Mouse (Mus musculus) limb, embryonic 15.5 days (tissue): ENCODE measurements around the gene Sc5d. TPM values are rescaled to one million over a fixed set of nuclear protein-coding genes. Genes with fewer than 3 reads are reported as not detected.

Experiments used
- ATAC-seq: fragments of 200-750 bp; cut with Nextera tagmentation; 2 replicates; pipeline ENCODE4 v1.8.0; 2017; ENCODE audit warnings: low read depth, moderate TSS enrichment; ENCODE audit not compliant: insufficient number of reproducible peaks, low FRiP score, low TSS enrichment
- H3K27ac ChIP-seq: fragments of 300-500 bp; sonication (generic); 2 replicates; pipeline ENCODE4 v1.5.1; 2015; ENCODE audit warnings: moderate library complexity, mild to moderate bottlenecking, inconsistent platforms
- H3K27me3 ChIP-seq: fragments of 300-500 bp; sonication (generic); 2 replicates; pipeline ENCODE4 v1.6.1; 2015; ENCODE audit warnings: inconsistent platforms
- H3K36me3 ChIP-seq: fragments of 300-500 bp; sonication (generic); 2 replicates; pipeline ENCODE4 v1.6.1; 2015; ENCODE audit warnings: inconsistent platforms
- H3K4me1 ChIP-seq: fragments of 300-500 bp; sonication (generic); 2 replicates; pipeline ENCODE4 v1.6.1; 2015; ENCODE audit warnings: inconsistent platforms
- H3K4me2 ChIP-seq: fragments of 300-500 bp; sonication (generic); 2 replicates; pipeline ENCODE4 v1.6.1; 2015; ENCODE audit warnings: mild to moderate bottlenecking, inconsistent platforms
- H3K4me3 ChIP-seq: fragments of 300-500 bp; sonication (generic); 2 replicates; pipeline ENCODE4 v1.5.1; 2015; ENCODE audit warnings: mild to moderate bottlenecking, inconsistent platforms
- H3K9ac ChIP-seq: fragments of 300-500 bp; sonication (generic); 2 replicates; pipeline ENCODE4 v1.6.1; 2015; ENCODE audit warnings: inconsistent platforms
- H3K9me3 ChIP-seq: fragments of 300-500 bp; sonication (generic); 2 replicates; pipeline ENCODE4 v1.6.1; 2016; ENCODE audit warnings: inconsistent platforms
- WGBS: fragments of 180-500 bp; shearing (Covaris S2); methylation state at CpG from one replicate; pipeline ENCODE4 v1.1.7; 2015; 5-methylcytosine and 5-hydroxymethylcytosine counted together
- polyA plus RNA-seq: library from polyadenylated mRNA; unstranded; fragments of >200 nt; fragmentation: Nextera tagmentation; extraction: Ambion mirVana; gene quantifications from 2 replicates; pipeline ENCODE4 v1.2.1, GENCODE M21; 2015

Gene Sc5d
- polyA plus RNA-seq, 1 experiment from 2014 or later: 54.1 TPM

- Histone ChIP-seq H3K4me3 (no peak overlapping the region), H3K27ac (no peak overlapping the region), H3K9me3 (no peaks in the 10 kb centered on the region), H3K4me1 (no peaks in the 10 kb centered on the region), H3K9ac (no peak overlapping the region), H3K4me2 (no peak overlapping the region), H3K36me3 (no peaks in the 10 kb centered on the region), H3K27me3 (no peaks in the 10 kb centered on the region)
- ATAC-seq: no peak
- 59% methylated on average over 13 of the region's 13 CpGs for whole genome bisulfite sequencing
Measured at GRCm38 (mm10) chr9:42275027-42275760, 11.1 kb upstream of the Sc5d start.

GRCm38 (mm10) chr9:42273682-42274296, 9.7 kb upstream of the Sc5d start:
- Histone ChIP-seq H3K9me3 (no peaks in the 10 kb centered on the region), H3K36me3 (no peaks in the 10 kb centered on the region), H3K4me2 (no peak overlapping the region), H3K27me3 (no peaks in the 10 kb centered on the region), H3K9ac (no peak overlapping the region), H3K4me1 (no peaks in the 10 kb centered on the region), H3K4me3 (no peak overlapping the region), H3K27ac (no peak overlapping the region)
- no peak for ATAC-seq
- WGBS: 88% methylated on average over 6 of the region's 6 CpGs

DNA sequence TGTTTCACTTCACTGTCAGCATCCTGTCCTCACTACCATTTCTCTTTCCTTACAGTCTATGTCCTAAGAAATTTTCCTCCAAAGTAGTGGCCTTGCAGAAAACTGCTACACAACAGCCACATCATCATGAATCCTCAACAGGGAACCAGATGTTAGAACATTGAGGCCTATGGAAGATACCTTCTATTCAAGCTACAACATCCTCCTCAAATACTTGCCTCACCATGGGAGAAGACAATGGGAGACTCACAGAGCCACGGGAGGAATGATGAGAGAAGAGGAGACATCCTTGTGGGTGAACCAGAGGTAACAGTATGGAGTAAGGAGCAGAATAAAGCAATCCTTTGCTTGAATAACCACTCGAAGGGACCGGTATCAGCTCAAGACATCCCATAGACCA, 9.1 kb upstream of the Sc5d start:
- ATAC-seq: no peak
- Histone ChIP-seq H3K27me3 (no peaks in the 10 kb centered on the region), H3K27ac (no peak overlapping the region), H3K4me3 (no peak overlapping the region), H3K4me1 (no peaks in the 10 kb centered on the region), H3K4me2 (no peak overlapping the region), H3K36me3 (no peaks in the 10 kb centered on the region), H3K9ac (no peak overlapping the region), H3K9me3 (no peaks in the 10 kb centered on the region)
- 74% methylated on average over 3 of the region's 3 CpGs for WGBS

GRCm38 (mm10) chr9:42272690-42273089, 8.6 kb upstream of the Sc5d start:
- H3K36me3 ChIP-seq: no peaks in the 10 kb centered on the region
- 39% methylated on average over 4 of the region's 4 CpGs for WGBS
- H3K27ac ChIP-seq: no peak overlapping the region

DNA sequence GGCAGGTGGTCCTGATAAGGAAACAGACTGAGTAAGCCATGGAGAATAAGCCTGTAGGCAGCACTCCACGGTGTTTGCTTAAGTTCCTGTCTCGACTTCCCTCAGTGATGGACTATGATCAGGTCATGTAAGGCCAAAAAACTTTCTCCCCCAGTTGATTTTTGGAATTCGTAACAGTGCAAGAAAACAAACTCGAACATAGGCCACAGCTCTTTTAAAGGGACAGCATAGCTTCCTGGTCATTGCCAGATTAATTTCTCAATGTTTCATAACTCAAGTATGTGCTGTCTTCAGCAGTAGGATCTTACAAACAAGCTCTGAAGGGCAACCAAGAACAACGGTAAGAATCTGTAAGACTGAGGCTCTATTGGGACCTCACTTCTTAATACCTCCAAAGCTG, 7.4 kb upstream of the Sc5d start:
- Histone ChIP-seq H3K9me3 (no peaks in the 10 kb centered on the region), H3K4me2 (no peak overlapping the region), H3K4me3 (no peak overlapping the region), H3K36me3 (no peaks in the 10 kb centered on the region), H3K9ac (no peak overlapping the region), H3K27me3 (no peaks in the 10 kb centered on the region), H3K27ac (no peak overlapping the region), H3K4me1 (no peaks in the 10 kb centered on the region)
- 87% methylated on average over 5 of the region's 5 CpGs for WGBS
- ATAC-seq: no peak

More at GRCm38 (mm10) chr9:42272690-42273089, 8.6 kb upstream of the Sc5d start:
- H3K27me3 ChIP-seq: no peaks in the 10 kb centered on the region
- no peaks in the 10 kb centered on the region for H3K9me3 ChIP-seq
- ATAC-seq: no peak
- no peak overlapping the region for H3K4me2 ChIP-seq
- H3K4me1 ChIP-seq: no peaks in the 10 kb centered on the region
- no peak overlapping the region for H3K4me3 ChIP-seq
- no peak overlapping the region for H3K9ac ChIP-seq

- Histone ChIP-seq H3K9ac (no peak overlapping the region), H3K4me2 (no peak overlapping the region)
Measured at GRCm38 (mm10) chr9:42270617-42271016, 6.6 kb upstream of the Sc5d start.

DNA sequence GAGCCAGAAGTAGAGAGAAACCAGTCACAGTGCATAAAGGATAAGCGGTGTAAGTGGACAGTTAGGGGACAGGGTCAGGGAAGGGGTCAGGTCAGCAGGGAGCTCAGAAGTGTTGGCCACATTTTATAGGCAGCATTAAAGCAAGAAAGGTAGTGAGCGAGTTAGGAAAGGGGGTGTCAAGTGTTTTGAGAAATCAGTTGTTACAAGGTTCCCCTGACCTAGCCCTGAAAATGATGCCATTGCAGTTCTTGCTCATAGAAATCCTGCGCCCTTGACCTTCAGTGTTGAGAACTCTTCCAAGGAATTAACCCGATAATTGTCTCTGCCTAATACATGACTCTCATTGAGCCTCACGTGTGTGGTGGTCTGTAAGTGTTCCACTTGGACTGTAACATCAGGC, 6.0 kb upstream of the Sc5d start:
- H3K4me1 ChIP-seq: no peaks in the 10 kb centered on the region
- no peaks in the 10 kb centered on the region for H3K27me3 ChIP-seq
- no peak for ATAC-seq
- H3K27ac ChIP-seq: no peak overlapping the region
- H3K9me3 ChIP-seq: no peaks in the 10 kb centered on the region
- no peak overlapping the region for H3K4me2 ChIP-seq
- no peak overlapping the region for H3K9ac ChIP-seq
- 71% methylated on average over 5 of the region's 5 CpGs for WGBS
- no peaks in the 10 kb centered on the region for H3K36me3 ChIP-seq
- no peak overlapping the region for H3K4me3 ChIP-seq

More at GRCm38 (mm10) chr9:42270617-42271016, 6.6 kb upstream of the Sc5d start:
- H3K9me3 ChIP-seq: no peaks in the 10 kb centered on the region
- 90% methylated on average over 3 of the region's 3 CpGs for WGBS
- no peaks in the 10 kb centered on the region for H3K36me3 ChIP-seq
- no peak for ATAC-seq
- H3K27ac ChIP-seq: no peak overlapping the region
- H3K4me3 ChIP-seq: no peak overlapping the region
- no peaks in the 10 kb centered on the region for H3K27me3 ChIP-seq
- H3K4me1 ChIP-seq: no peaks in the 10 kb centered on the region

GRCm38 (mm10) chr9:42268371-42268770, 4.3 kb upstream of the Sc5d start:
- no peak for ATAC-seq
- H3K9ac ChIP-seq: no peak overlapping the region
- 82% methylated on average over 5 of the region's 5 CpGs for WGBS
- no peaks in the 10 kb centered on the region for H3K36me3 ChIP-seq
- no peaks in the 10 kb centered on the region for H3K27me3 ChIP-seq
- peaks cover 2% of the 10 kb centered on the region; the same call in 1 of the 2 replicates for H3K4me1 ChIP-seq
- no peak overlapping the region for H3K4me3 ChIP-seq
- no peak overlapping the region for H3K4me2 ChIP-seq
- no peak overlapping the region for H3K27ac ChIP-seq
- no peaks in the 10 kb centered on the region for H3K9me3 ChIP-seq

DNA sequence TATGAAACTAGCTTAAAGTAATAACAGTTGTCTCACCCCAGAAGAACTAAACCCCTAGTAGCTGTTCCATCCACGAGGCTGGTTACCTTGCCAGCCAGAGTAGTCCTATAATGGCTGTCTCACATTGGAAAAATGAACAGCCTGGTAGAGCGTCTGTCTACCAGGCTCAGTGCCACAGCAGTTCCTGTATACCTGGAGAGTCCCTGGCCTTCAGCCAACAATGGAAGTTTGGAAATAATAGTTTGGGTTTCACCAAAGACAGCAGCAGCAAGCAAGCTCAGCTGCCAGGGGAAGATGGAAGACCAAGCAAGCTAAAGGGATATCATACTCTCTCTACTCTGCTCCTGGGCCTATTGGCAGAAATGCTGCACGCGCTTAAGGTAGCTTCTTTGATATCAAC, 1.3 kb upstream of the Sc5d start:
- WGBS: 85% methylated on average over 4 of the region's 4 CpGs

GRCm38 (mm10) chr9:42263709-42264111, 346 bp downstream of the Sc5d start:
- ATAC-seq: peak; percentile 37; the same call in 1 of the 2 replicates
- Histone ChIP-seq H3K27me3 (no peaks in the 10 kb centered on the region), H3K4me3 (peak overlapping the region; percentile 70), H3K4me1 (peaks cover 5% of the 10 kb centered on the region), H3K4me2 (peak overlapping the region; percentile 73), H3K9me3 (no peaks in the 10 kb centered on the region), H3K9ac (peak overlapping the region; percentile 71), H3K36me3 (peaks cover 3% of the 10 kb centered on the region; the same call in 1 of the 2 replicates), H3K27ac (peak overlapping the region; percentile 80)
- WGBS: 0% methylated on average over 13 of the region's 18 CpGs

More for the DNA sequence above, 1.3 kb upstream of the Sc5d start:
- Histone ChIP-seq H3K9ac (no peak overlapping the region), H3K36me3 (no peaks in the 10 kb centered on the region), H3K4me3 (no peak overlapping the region), H3K9me3 (no peaks in the 10 kb centered on the region), H3K27ac (no peak overlapping the region), H3K4me1 (peaks cover 5% of the 10 kb centered on the region), H3K4me2 (no peak overlapping the region), H3K27me3 (no peaks in the 10 kb centered on the region)
- no peak for ATAC-seq

DNA sequence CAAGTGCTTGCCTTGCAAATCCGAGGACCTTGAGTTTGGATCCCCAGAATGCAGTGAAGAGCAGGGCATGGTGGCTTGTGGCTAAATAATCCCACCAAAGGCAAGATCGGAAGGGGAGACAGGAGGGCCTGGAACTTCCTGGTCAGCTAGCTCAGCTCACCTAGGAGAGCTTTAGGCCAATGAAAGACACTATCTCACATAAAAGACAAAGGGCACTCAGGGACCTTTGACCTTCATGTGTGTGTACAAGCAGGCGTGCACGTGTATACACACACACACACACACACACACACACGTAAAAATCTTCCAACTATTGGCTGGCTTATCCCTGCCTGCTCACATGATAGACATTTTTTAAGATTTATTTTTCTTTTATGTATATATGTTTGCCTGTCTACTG, 3.6 kb downstream of the Sc5d start:
- peaks cover 35% of the 10 kb centered on the region for H3K36me3 ChIP-seq
- WGBS: 89% methylated on average over 5 of the region's 5 CpGs

GRCm38 (mm10) chr9:42249112-42249511, 14.9 kb downstream of the Sc5d start:
- Histone ChIP-seq H3K9me3 (no peaks in the 10 kb centered on the region), H3K27me3 (no peaks in the 10 kb centered on the region), H3K4me1 (no peaks in the 10 kb centered on the region), H3K27ac (no peak overlapping the region), H3K4me2 (no peak overlapping the region), H3K4me3 (no peak overlapping the region), H3K9ac (no peak overlapping the region), H3K36me3 (peaks cover 11% of the 10 kb centered on the region)
- WGBS: 73% methylated on average over 6 of the region's 6 CpGs
- ATAC-seq: no peak

More for the DNA sequence above, 3.6 kb downstream of the Sc5d start:
- Histone ChIP-seq H3K4me2 (no peak overlapping the region), H3K27ac (no peak overlapping the region), H3K4me1 (peaks cover 5% of the 10 kb centered on the region), H3K9ac (no peak overlapping the region), H3K4me3 (no peak overlapping the region), H3K9me3 (no peaks in the 10 kb centered on the region), H3K27me3 (no peaks in the 10 kb centered on the region)
- no peak for ATAC-seq
